ENCODE assay signal across 7 mouse cellular contexts in the genomic region with DNA sequence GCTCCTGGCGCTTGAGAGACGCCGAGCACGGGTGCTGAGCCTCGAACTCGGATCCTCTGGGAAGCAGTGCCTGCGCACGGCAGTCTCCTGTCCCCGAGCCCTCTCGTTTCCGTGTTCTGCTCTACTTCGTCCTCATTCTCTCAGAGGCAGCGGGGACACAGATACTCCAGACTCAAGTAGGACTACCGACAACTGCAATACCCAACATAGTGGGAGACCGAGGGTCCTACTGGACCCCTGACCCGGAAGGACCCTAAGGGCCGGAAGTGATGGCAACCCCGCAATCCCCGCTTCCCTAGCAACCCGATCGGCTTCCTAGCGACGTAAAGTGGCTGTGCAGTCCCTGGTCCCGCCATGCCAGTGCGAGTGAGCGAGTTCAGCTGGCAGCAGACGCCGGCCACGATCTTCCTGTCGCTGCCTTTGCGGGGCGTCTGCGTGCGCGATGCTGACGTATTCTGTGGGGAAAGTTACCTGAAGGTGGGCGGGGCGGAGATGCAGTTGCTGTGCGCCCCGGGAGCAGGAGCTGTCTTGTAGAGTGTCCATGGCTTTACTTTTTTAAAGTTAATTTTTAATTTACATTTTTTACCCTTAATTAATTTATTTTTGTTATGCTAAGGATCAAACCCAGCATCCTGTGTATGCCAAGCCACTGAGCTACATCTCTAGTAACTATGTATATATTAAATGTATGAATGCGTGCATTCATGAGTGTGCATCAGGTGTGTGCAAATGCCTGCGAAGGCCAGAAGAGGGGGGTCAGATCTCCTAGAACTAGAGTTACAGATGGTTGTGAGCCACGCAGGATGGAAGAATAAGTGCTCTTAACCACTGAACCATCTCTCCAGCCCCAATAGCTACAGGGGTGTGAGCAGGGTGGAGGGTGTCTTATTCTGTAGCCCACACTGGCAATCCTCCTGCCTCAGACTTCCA. TPM values are rescaled to one million over a fixed set of nuclear protein-coding genes. Genes with fewer than 3 reads are reported as not detected.
DNase-seq lines count a peak whose midpoint lies in the region; ATAC-seq and TF ChIP-seq lines count a peak whose summit lies in the region.

Gene Dyx1c1 (plus strand): TSS at position 265 of the 930 bp plus-strand sequence.
Gene Gm44503 (plus strand): TSS at position 332 of the 930 bp plus-strand sequence.

- no peaks in the 10 kb centered on the region for H3K9me3 ChIP-seq in embryonic facial prominence, embryonic 13.5 days
- H3K9me3 ChIP-seq in heart, embryonic 10.5 days: no peaks in the 10 kb centered on the region
- H3K9me3 ChIP-seq in kidney, embryonic 14.5 days (ENCODE audit: control insufficient read depth, low read length): no peaks in the 10 kb centered on the region
- no peaks in the 10 kb centered on the region for H3K9me3 ChIP-seq in limb, embryonic 14.5 days (ENCODE audit: control insufficient read depth, low read length)
- H3K9me3 ChIP-seq in midbrain, embryonic 16.5 days (replicated peaks; ENCODE audit: control insufficient read depth, low read length, poor library complexity, severe bottlenecking): no peaks in the 10 kb centered on the region

- peak; percentile 50; the same call in 1 of the 2 replicates for TF ChIP-seq POLR2A in bone marrow, adult 2 months (IDR thresholded peaks at IDR 0.05; ENCODE audit: borderline replicate concordance, control insufficient read depth, low read depth, low read length)
- peak; percentile 26; the same call in 1 of the 2 replicates for TF ChIP-seq POLR2A in limb, embryonic 14.5 days (IDR thresholded peaks at IDR 0.05; ENCODE audit: borderline replicate concordance, extremely low read depth, insufficient read depth, insufficient read length)

- peak within 1 kb of the TSS; percentile 77 for H3K4me2 ChIP-seq in embryonic facial prominence, embryonic 13.5 days
- H3K4me2 ChIP-seq in kidney, embryonic 14.5 days (replicated peaks; ENCODE audit: low read depth, low read length): peak within 1 kb of the TSS; percentile 46
- peak within 1 kb of the TSS; percentile 57 for H3K4me2 ChIP-seq in limb, embryonic 14.5 days (replicated peaks; ENCODE audit: low read depth, low read length, severe bottlenecking)
- H3K4me2 ChIP-seq in midbrain, embryonic 16.5 days (ENCODE audit: low read length): peak within 1 kb of the TSS; percentile 70

- 2% methylated on average over 43 of the region's 43 CpGs for WGBS in bone marrow, adult 2 months
- WGBS in embryonic facial prominence, embryonic 13.5 days: 2% methylated on average over 43 of the region's 43 CpGs
- 3% methylated on average over 43 of the region's 43 CpGs for WGBS in heart, embryonic 10.5 days
- WGBS in kidney, embryonic 14.5 days: 2% methylated on average over 43 of the region's 43 CpGs
- 1% methylated on average over 43 of the region's 43 CpGs for WGBS in limb, embryonic 14.5 days
- 2% methylated on average over 43 of the region's 43 CpGs for WGBS in midbrain, embryonic 16.5 days

- H3K4me1 ChIP-seq in bone marrow, adult 2 months (ENCODE audit: control insufficient read depth, insufficient read depth, low read length): peaks cover 2% of the 10 kb centered on the region; the same call in 1 of the 2 replicates
- peaks cover 8% of the 10 kb centered on the region; the same call in 1 of the 2 replicates for H3K4me1 ChIP-seq in embryonic facial prominence, embryonic 13.5 days
- peaks cover 10% of the 10 kb centered on the region for H3K4me1 ChIP-seq in heart, embryonic 10.5 days
- H3K4me1 ChIP-seq in kidney, embryonic 14.5 days (ENCODE audit: control insufficient read depth, insufficient read depth, low read length): no peaks in the 10 kb centered on the region
- 0 out of 2 replicates have a peak, but pooled peaks cover 3% of the 10 kb centered on the region for H3K4me1 ChIP-seq in limb, embryonic 14.5 days (ENCODE audit: control insufficient read depth, insufficient read depth, low read length)
- H3K4me1 ChIP-seq in midbrain, embryonic 16.5 days (ENCODE audit: control insufficient read depth, insufficient read depth, low read length): peaks cover 4% of the 10 kb centered on the region

- TF ChIP-seq CTCF in bone marrow, adult 2 months (IDR thresholded peaks at IDR 0.05; ENCODE audit: control insufficient read depth, insufficient read depth, low read length): no peak

- H3K36me3 ChIP-seq in embryonic facial prominence, embryonic 13.5 days: no peaks in the 10 kb centered on the region
- H3K36me3 ChIP-seq in heart, embryonic 10.5 days: no peaks in the 10 kb centered on the region
- no peaks in the 10 kb centered on the region for H3K36me3 ChIP-seq in kidney, embryonic 14.5 days (ENCODE audit: control insufficient read depth, insufficient read depth, low read length)
- no peaks in the 10 kb centered on the region for H3K36me3 ChIP-seq in limb, embryonic 14.5 days (ENCODE audit: control insufficient read depth, insufficient read depth, low read length)
- no peaks in the 10 kb centered on the region for H3K36me3 ChIP-seq in midbrain, embryonic 16.5 days (ENCODE audit: control insufficient read depth, insufficient read depth, low read length)

- DNase-seq in heart, embryonic 10.5 days (ENCODE audit: low spot score): peak; percentile 95
- DNase-seq in limb, embryonic 14.5 days (ENCODE audit: low spot score): peak; percentile 84
- DNase-seq in spleen, postnatal 10 days (ENCODE audit: low spot score in 2 of 2): peak; percentile 43 to 79

- no peaks in the 10 kb centered on the region for H3K27me3 ChIP-seq in embryonic facial prominence, embryonic 13.5 days
- no peaks in the 10 kb centered on the region for H3K27me3 ChIP-seq in heart, embryonic 10.5 days (ENCODE audit: insufficient read depth, poor library complexity, severe bottlenecking)
- H3K27me3 ChIP-seq in kidney, embryonic 14.5 days (ENCODE audit: control insufficient read depth, insufficient read depth, low read length): no peaks in the 10 kb centered on the region
- H3K27me3 ChIP-seq in limb, embryonic 14.5 days (ENCODE audit: control insufficient read depth, insufficient read depth, low read length): no peaks in the 10 kb centered on the region
- no peaks in the 10 kb centered on the region for H3K27me3 ChIP-seq in midbrain, embryonic 16.5 days (ENCODE audit: control insufficient read depth, insufficient read depth, low read depth, low read length)

- H3K27ac ChIP-seq in bone marrow, adult 2 months (ENCODE audit: control insufficient read depth, insufficient read depth, low read depth, low read length, poor library complexity): peak within 1 kb of the TSS; percentile 47
- peak within 1 kb of the TSS; percentile 75 for H3K27ac ChIP-seq in embryonic facial prominence, embryonic 13.5 days
- peak within 1 kb of the TSS; percentile 87 for H3K27ac ChIP-seq in heart, embryonic 10.5 days
- peak within 1 kb of the TSS; percentile 32; the same call in 1 of the 2 replicates for H3K27ac ChIP-seq in kidney, embryonic 14.5 days (ENCODE audit: low read depth, low read length)
- peak within 1 kb of the TSS; percentile 30; the same call in 1 of the 2 replicates for H3K27ac ChIP-seq in limb, embryonic 14.5 days (replicated peaks; ENCODE audit: low read depth, low read length)
- peak within 1 kb of the TSS; percentile 69 for H3K27ac ChIP-seq in midbrain, embryonic 16.5 days (ENCODE audit: low read length)

- peak; percentile 68; the same call in 1 of the 2 replicates for ATAC-seq in embryonic facial prominence, embryonic 13.5 days (ENCODE audit: insufficient number of reproducible peaks, insufficient read depth, low FRiP score, low TSS enrichment, low read depth)
- ATAC-seq in kidney, embryonic 14.5 days (ENCODE audit: low FRiP score, low TSS enrichment): peak; percentile 92
- peak; percentile 91 for ATAC-seq in limb, embryonic 14.5 days (ENCODE audit: low FRiP score, low read depth)
- peak; percentile 98 for ATAC-seq in midbrain, embryonic 16.5 days

- H3K4me3 ChIP-seq in bone marrow, adult 2 months (replicated peaks; ENCODE audit: control insufficient read depth, low read depth, low read length): peak within 1 kb of the TSS; percentile 88
- H3K4me3 ChIP-seq in embryonic facial prominence, embryonic 13.5 days: peak within 1 kb of the TSS; percentile 64
- peak within 1 kb of the TSS; percentile 69 for H3K4me3 ChIP-seq in heart, embryonic 10.5 days
- H3K4me3 ChIP-seq in kidney, embryonic 14.5 days (ENCODE audit: low read length): peak within 1 kb of the TSS; percentile 55
- H3K4me3 ChIP-seq in limb, embryonic 14.5 days (replicated peaks; ENCODE audit: low read length): peak within 1 kb of the TSS; percentile 62
- H3K4me3 ChIP-seq in midbrain, embryonic 16.5 days (ENCODE audit: low read depth, low read length): peak within 1 kb of the TSS; percentile 71

- H3K9ac ChIP-seq in embryonic facial prominence, embryonic 13.5 days: peak within 1 kb of the TSS; percentile 68
- peak within 1 kb of the TSS; percentile 50 for H3K9ac ChIP-seq in kidney, embryonic 14.5 days (ENCODE audit: low read depth, low read length)
- peak within 1 kb of the TSS; percentile 58 for H3K9ac ChIP-seq in limb, embryonic 14.5 days (ENCODE audit: low read depth, low read length, severe bottlenecking)
- H3K9ac ChIP-seq in midbrain, embryonic 16.5 days (ENCODE audit: low read depth, low read length): peak within 1 kb of the TSS; percentile 66

RNA-seq across cellular contexts. Expression of gene Dyx1c1, which starts in this region (rescaled TPM):
- polyA plus RNA-seq in bone marrow, adult 2 months (2011; ENCODE audit: insufficient read depth, insufficient read length, low replicate concordance, missing spikeins): not detected in 2 replicates
- polyA plus RNA-seq in embryonic facial prominence, embryonic 13.5 days (2015; fragmentation: Nextera tagmentation; extraction: Ambion mirVana): 1.5 and 1.6 TPM in 2 replicates
- 0.59 and 1.1 TPM in 2 replicates for polyA plus RNA-seq in heart, embryonic 10.5 days (2016; fragmentation: Nextera tagmentation; extraction: Ambion mirVana)
- 1.8 and 2.1 TPM in 2 replicates for polyA plus RNA-seq in kidney, embryonic 14.5 days (2014; fragmentation: Nextera tagmentation; extraction: Ambion mirVana)
- 1.3 and 1.6 TPM in 2 replicates for polyA plus RNA-seq in limb, embryonic 14.5 days (2012; rRNA removed)
- polyA plus RNA-seq in limb, embryonic 14.5 days (2014; fragmentation: Nextera tagmentation; extraction: Ambion mirVana): 1.5 and 2.0 TPM in 2 replicates
- 2.6 and 2.8 TPM in 2 replicates for polyA plus RNA-seq in midbrain, embryonic 16.5 days (2015; fragmentation: Nextera tagmentation; extraction: Ambion mirVana)

RNA-seq across cellular contexts. Expression of gene Gm44503, which starts in this region (rescaled TPM):
- polyA plus RNA-seq in bone marrow, adult 2 months (2011; ENCODE audit: insufficient read depth, insufficient read length, low replicate concordance, missing spikeins): not detected in 2 replicates
- polyA plus RNA-seq in embryonic facial prominence, embryonic 13.5 days (2015; fragmentation: Nextera tagmentation; extraction: Ambion mirVana): not detected in 2 replicates
- not detected in 2 replicates for polyA plus RNA-seq in heart, embryonic 10.5 days (2016; fragmentation: Nextera tagmentation; extraction: Ambion mirVana)
- polyA plus RNA-seq in kidney, embryonic 14.5 days (2014; fragmentation: Nextera tagmentation; extraction: Ambion mirVana): not detected in 2 replicates
- not detected in 2 replicates for polyA plus RNA-seq in limb, embryonic 14.5 days (2012; rRNA removed)
- polyA plus RNA-seq in limb, embryonic 14.5 days (2014; fragmentation: Nextera tagmentation; extraction: Ambion mirVana): not detected in 2 replicates
- polyA plus RNA-seq in midbrain, embryonic 16.5 days (2015; fragmentation: Nextera tagmentation; extraction: Ambion mirVana): not detected in 2 replicates

Comparison
In these comparisons a context has a peak if more than half of its experiments do, and no peak if none do; other contexts are left out.
1. Peak in every context shown above with its lines: DNase-seq, ATAC-seq, H3K4me3 ChIP-seq and H3K27ac ChIP-seq.
2. H3K27ac ChIP-seq: peak in every context shown above with its lines; median percentile 87 in heart, embryonic 10.5 days; 75 in embryonic facial prominence, embryonic 13.5 days; 69 in midbrain, embryonic 16.5 days; 47 in bone marrow, adult 2 months; 32 in kidney, embryonic 14.5 days; 30 in limb, embryonic 14.5 days.